Mouse (Mus musculus): ENCODE data around the gene Cfl2. TPM values are rescaled to one million over a fixed set of nuclear protein-coding genes. Genes with fewer than 3 reads are reported as not detected.
"Not testable (repeated sequence)": the region's sequence is repeated elsewhere in the genome, so short reads cannot be mapped to it uniquely, and the experiment has no call there.

Cfl2 gene
- polyA plus RNA-seq, 1 experiment from 2014 or later: 128 TPM

DNA sequence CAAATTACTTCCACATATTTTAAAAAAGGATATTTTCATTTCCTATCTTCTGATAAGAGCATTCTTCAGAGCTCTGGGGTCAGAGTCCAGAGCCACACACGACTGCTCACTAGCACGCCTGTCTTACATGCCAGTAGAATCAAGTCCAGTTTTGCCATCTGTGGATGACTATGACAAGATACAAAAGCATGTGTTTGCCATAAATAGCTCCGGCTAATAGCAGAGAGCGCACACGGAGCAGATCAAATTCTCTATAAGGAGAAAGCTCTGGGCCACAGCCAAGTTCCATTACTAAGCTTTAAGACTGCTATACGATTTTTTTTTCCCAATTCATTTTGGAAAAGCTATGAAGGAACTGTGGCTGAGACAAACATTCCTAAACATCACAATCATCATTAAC, 3.1 kb downstream of the Cfl2 start:
- Histone ChIP-seq H3K4me3 (no peak overlapping the region), H3K27ac (peak overlapping the region; percentile 19; the same call in 1 of the 2 replicates), H3K4me1 (peaks cover 9% of the 10 kb centered on the region), H3K4me2 (peak overlapping the region; percentile 5; the same call in 1 of the 2 replicates), H3K9me3 (no peaks in the 10 kb centered on the region), H3K36me3 (peaks cover 35% of the 10 kb centered on the region), H3K9ac (no peak overlapping the region), H3K27me3 (no peaks in the 10 kb centered on the region)
- 38% methylated on average over 6 of the region's 6 CpGs for WGBS
- ATAC-seq (ENCODE audit: insufficient number of reproducible peaks, insufficient read depth, low FRiP score, low TSS enrichment, low read depth): no peak

DNA sequence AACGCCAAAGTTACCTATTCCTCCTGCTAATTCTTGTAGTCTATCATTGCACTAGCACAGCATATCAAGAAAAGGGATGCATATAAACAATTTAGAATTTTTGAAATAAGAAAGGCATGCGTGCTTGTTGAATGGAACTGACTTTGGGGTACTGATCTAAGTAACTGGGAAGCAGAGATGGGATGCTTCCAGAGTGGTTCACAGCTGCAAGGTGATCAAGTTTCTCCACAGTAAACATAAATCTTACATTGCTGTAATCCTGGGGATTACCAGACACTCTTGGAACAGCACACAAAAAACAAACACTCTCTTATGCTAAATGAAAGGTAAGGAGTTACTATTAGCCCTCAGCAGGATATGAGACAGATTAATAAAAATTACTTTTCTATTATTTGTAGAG, 12.1 kb downstream of the Cfl2 start:
- H3K4me1 ChIP-seq: no peaks in the 10 kb centered on the region
- no peak overlapping the region for H3K4me3 ChIP-seq
- no peak overlapping the region for H3K27ac ChIP-seq
- no peak overlapping the region for H3K9ac ChIP-seq
- H3K36me3 ChIP-seq: peaks cover 11% of the 10 kb centered on the region
- H3K4me2 ChIP-seq: no peak overlapping the region
- no peak for ATAC-seq (ENCODE audit: insufficient number of reproducible peaks, insufficient read depth, low FRiP score, low TSS enrichment, low read depth)
- H3K9me3 ChIP-seq: no peaks in the 10 kb centered on the region
- no peaks in the 10 kb centered on the region for H3K27me3 ChIP-seq
- WGBS: 87% methylated on average over 2 of the region's 2 CpGs

DNA sequence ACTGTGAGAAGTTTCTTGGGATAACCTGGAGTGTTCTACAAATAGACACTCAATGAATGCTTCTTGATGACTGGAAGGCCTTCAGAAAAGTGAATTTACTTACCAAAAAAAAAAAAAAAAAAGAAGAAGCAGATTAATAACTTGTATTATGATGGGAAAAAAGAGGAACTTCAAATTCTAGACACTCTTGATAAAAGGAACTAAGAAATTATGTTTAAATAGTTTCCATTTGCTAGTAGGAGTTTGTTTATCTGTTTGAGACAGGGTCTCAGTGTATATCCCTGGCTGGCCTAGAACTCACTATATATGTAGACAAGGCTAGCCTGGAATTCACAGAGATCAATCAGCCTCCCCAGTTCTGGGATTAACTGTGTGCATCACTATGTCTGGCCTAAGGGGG, 18.3 kb downstream of the Cfl2 start:
- Histone ChIP-seq H3K4me1 (no peaks in the 10 kb centered on the region), H3K27me3 (no peaks in the 10 kb centered on the region), H3K27ac (no peak overlapping the region), H3K9ac (no peak overlapping the region), H3K36me3 (0 out of 2 replicates have a peak, but pooled peaks cover 4% of the 10 kb centered on the region), H3K4me3 (no peak overlapping the region), H3K9me3 (no peaks in the 10 kb centered on the region), H3K4me2 (no peak overlapping the region)
- ATAC-seq (ENCODE audit: insufficient number of reproducible peaks, insufficient read depth, low FRiP score, low TSS enrichment, low read depth): no peak

DNA sequence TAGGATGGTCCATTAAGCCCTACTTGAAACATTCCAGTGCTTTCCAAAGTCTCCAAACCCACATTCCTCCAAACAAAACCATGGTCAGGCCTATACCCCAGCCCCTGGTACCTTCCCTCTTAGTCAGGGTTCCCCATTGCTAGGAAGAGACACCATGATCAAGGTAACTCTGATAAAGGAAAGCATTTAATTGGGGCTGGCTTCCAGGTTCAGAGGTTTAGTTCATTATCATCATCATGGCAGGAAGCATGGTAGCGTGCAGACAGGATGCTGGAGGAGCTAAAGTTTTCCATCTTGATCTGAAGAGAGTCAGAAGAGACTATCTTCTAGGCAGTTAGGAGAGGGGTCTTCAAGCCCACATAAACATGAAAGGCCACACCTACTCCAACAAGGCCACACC, 21.1 kb downstream of the Cfl2 start:
- Histone ChIP-seq H3K4me1 (no peaks in the 10 kb centered on the region), H3K27ac (no peak overlapping the region), H3K36me3 (no peaks in the 10 kb centered on the region), H3K9me3 (no peaks in the 10 kb centered on the region), H3K27me3 (no peaks in the 10 kb centered on the region), H3K9ac (no peak overlapping the region), H3K4me2 (no peak overlapping the region), H3K4me3 (no peak overlapping the region)
- ATAC-seq (ENCODE audit: insufficient number of reproducible peaks, insufficient read depth, low FRiP score, low TSS enrichment, low read depth): no peak
- 80% methylated on average over 1 of the region's 1 CpGs for WGBS

GRCm38 (mm10) chr12:54839815-54840214, 22.9 kb downstream of the Cfl2 start:
- Histone ChIP-seq H3K4me2 (no peak overlapping the region), H3K4me3 (no peak overlapping the region), H3K9ac (no peak overlapping the region), H3K27ac (no peak overlapping the region), H3K36me3 (no peaks in the 10 kb centered on the region), H3K27me3 (no peaks in the 10 kb centered on the region), H3K9me3 (no peaks in the 10 kb centered on the region), H3K4me1 (peaks cover 9% of the 10 kb centered on the region)
- no peak for ATAC-seq (ENCODE audit: insufficient number of reproducible peaks, insufficient read depth, low FRiP score, low TSS enrichment, low read depth)
- WGBS: 84% methylated on average over 2 of the region's 2 CpGs

DNA sequence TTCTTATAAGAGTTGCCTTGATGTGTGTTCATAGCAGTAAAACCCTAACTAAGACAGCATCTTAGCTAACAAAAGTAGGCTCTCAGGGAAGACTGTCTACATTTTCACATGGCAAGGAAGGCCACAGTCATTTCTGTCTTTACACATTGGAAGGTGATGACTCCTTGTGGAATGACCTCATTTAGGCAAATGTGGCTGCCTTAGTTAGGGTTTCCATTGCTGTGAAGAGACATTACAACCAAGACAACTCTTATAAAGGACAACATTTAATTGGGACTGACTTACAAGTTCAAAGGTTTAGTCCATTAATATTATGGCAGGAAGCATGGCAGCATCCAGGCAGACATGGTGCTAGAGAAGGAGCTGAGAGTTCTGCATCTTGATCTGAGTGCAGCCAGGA, 23.7 kb downstream of the Cfl2 start:
- H3K27me3 ChIP-seq: no peaks in the 10 kb centered on the region
- H3K9ac ChIP-seq: no peak overlapping the region
- H3K4me3 ChIP-seq: no peak overlapping the region
- H3K27ac ChIP-seq: no peak overlapping the region
- no peaks in the 10 kb centered on the region for H3K9me3 ChIP-seq
- no peak overlapping the region for H3K4me2 ChIP-seq
- ATAC-seq (ENCODE audit: insufficient number of reproducible peaks, insufficient read depth, low FRiP score, low TSS enrichment, low read depth): no peak
- H3K36me3 ChIP-seq: no peaks in the 10 kb centered on the region
- peaks cover 11% of the 10 kb centered on the region for H3K4me1 ChIP-seq

DNA sequence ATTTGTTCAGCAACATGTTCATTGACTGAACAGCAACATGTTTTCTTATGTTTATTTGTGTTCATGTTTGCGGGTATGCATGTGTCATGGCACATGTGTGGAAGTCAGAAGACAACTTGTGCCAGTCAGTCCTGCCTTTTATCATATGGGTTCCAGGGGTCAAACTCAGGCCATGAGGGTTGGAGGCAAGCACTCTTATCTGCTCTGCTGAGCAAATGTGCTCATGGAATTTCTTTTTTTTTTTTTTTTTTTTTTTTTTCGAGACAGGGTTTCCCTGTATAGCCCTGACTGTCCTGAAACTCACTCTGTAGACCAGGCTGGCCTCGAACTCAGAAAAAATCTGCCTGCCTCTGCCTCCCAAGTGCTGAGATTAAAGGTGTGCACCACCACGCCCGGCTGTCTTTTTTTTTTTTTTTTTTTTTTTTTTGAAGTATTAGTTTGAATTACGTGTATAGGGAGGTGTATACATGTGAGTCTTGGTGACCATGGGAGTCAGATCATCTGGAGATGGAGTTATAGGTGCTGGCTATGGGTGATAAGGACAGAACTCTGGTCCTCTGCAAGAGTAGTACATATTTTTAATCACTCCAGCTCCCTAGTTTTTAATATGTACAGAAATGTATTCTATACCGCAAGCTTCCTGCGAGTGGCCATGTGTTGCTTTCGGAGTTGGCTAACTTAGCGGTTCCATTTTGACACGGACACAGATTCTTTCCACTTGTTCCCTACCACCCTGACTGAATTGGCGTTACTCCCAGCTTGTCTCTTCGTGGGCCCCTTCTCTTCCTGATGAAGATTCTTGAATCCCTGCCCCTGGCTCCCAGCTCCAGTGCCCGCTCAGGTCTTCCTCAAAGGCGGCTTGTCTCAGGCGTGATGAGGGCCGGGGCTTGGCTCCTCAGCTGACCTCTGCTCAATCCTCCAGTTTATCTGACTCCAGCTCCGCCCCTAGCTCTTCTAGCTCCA, 26.8 kb downstream of the Cfl2 start:
- no peak for ATAC-seq (ENCODE audit: insufficient number of reproducible peaks, insufficient read depth, low FRiP score, low TSS enrichment, low read depth)
- no peak overlapping the region for H3K4me2 ChIP-seq

DNA sequence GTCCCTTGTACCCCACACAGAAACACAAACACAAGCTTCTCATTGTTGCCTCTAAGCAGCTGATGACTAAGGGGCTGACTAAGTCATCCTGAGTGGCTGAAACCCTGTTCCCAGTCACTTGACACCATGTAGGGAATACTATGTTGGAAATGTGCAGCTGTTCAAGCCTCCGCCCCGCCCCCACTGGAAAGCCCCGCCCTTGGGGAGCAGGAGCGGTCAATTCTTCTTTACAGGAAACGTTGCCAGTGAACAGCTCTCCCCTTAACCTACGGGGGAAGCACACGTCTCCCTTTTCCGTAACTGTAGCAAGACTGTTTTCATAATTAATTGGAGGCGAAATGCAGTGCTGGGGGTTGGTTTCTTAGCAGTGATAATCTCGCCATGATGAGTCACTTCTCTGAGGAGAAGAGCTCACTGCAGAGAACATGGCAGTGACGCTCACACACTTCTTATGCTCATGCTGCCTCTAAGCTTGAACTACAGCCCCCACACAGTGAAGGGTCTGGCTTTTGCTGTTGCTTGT, 27.7 kb downstream of the Cfl2 start:
- H3K9ac ChIP-seq: peak overlapping the region; percentile 62

More for the DNA sequence above, 26.8 kb downstream of the Cfl2 start:
- Histone ChIP-seq H3K4me3 (no peak overlapping the region), H3K36me3 (no peaks in the 10 kb centered on the region), H3K9me3 (no peaks in the 10 kb centered on the region), H3K27ac (no peak overlapping the region), H3K4me1 (peaks cover 11% of the 10 kb centered on the region), H3K9ac (no peak overlapping the region), H3K27me3 (no peaks in the 10 kb centered on the region)
- 79% methylated on average over 18 of the region's 18 CpGs for WGBS

GRCm38 (mm10) chr12:54833856-54834399, 28.7 kb downstream of the Cfl2 start:
- Histone ChIP-seq H3K4me3 (no peak overlapping the region), H3K36me3 (no peaks in the 10 kb centered on the region), H3K9me3 (no peaks in the 10 kb centered on the region), H3K9ac (no peak overlapping the region), H3K27ac (no peak overlapping the region), H3K4me1 (peaks cover 11% of the 10 kb centered on the region), H3K4me2 (no peak overlapping the region), H3K27me3 (no peaks in the 10 kb centered on the region)
- no peak for ATAC-seq (ENCODE audit: insufficient number of reproducible peaks, insufficient read depth, low FRiP score, low TSS enrichment, low read depth)
- 65% methylated on average over 9 of the region's 9 CpGs for WGBS

More for the DNA sequence above, 27.7 kb downstream of the Cfl2 start:
- ATAC-seq (ENCODE audit: insufficient number of reproducible peaks, insufficient read depth, low FRiP score, low TSS enrichment, low read depth): peak; percentile 77
- Histone ChIP-seq H3K4me3 (peak overlapping the region; percentile 38), H3K36me3 (no peaks in the 10 kb centered on the region), H3K4me2 (peak overlapping the region; percentile 58), H3K27ac (peak overlapping the region; percentile 51), H3K27me3 (no peaks in the 10 kb centered on the region), H3K4me1 (peaks cover 11% of the 10 kb centered on the region), H3K9me3 (no peaks in the 10 kb centered on the region)
- 5% methylated on average over 11 of the region's 11 CpGs for WGBS

DNA sequence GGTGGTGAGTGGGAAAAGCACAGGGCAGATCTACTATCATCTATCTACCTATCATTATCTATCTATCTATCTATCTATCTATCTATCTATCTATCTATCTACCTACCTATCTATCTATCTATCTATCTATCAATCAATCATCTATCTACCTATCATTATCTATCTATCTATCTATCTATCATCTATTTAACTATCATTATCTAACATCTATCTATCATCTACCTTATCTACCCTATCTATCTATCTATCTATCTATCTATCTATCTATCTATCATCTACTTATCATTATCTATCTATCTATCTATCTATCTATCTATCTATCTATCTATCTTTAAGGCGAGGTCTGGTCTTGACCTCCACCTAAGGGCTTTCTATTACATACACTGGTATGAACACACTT, 30.8 kb downstream of the Cfl2 start:
- H3K9me3 ChIP-seq; H3K27ac ChIP-seq; H3K27me3 ChIP-seq; H3K9ac ChIP-seq; H3K36me3 ChIP-seq; H3K4me3 ChIP-seq; H3K4me2 ChIP-seq; ATAC-seq (ENCODE audit: insufficient number of reproducible peaks, insufficient read depth, low FRiP score, low TSS enrichment, low read depth): not testable (repeated sequence)
- peaks cover 11% of the 10 kb centered on the region for H3K4me1 ChIP-seq
- 73% methylated on average over 1 of the region's 1 CpGs for WGBS

- 15% methylated on average over 6 of the region's 6 CpGs for WGBS
- H3K4me1 ChIP-seq: peaks cover 7% of the 10 kb centered on the region
- no peaks in the 10 kb centered on the region for H3K27me3 ChIP-seq
- no peaks in the 10 kb centered on the region for H3K9me3 ChIP-seq
- H3K4me2 ChIP-seq: no peak overlapping the region
- 0 out of 2 replicates have a peak, but pooled peaks have one; percentile 57 for ATAC-seq (ENCODE audit: insufficient number of reproducible peaks, insufficient read depth, low FRiP score, low TSS enrichment, low read depth)
- H3K9ac ChIP-seq: no peak overlapping the region
- no peak overlapping the region for H3K27ac ChIP-seq
- no peak overlapping the region for H3K4me3 ChIP-seq
- no peaks in the 10 kb centered on the region for H3K36me3 ChIP-seq
Measured at GRCm38 (mm10) chr12:54830574-54830973, 32.1 kb downstream of the Cfl2 start.

DNA sequence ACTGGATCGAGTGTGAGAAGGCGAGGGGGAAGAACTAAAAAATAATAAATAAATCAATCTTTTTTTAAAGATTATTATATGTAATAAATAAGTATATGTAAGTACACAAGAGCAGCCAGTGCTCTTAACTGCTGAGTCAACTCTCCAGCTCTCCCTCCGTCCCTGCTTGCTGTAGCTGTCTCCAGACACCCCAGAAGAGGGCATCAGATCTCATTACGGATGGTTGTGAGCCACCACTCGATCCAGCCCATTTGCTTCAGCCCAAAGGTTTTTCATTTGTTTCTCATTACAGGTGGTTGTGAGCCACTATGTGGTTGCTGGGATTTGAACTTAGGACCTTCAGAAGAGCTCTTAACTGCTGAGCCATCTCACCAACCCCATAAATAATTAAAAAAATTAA, 32.8 kb downstream of the Cfl2 start:
- WGBS: 48% methylated on average over 5 of the region's 5 CpGs
- no peak overlapping the region for H3K4me3 ChIP-seq

More for the DNA sequence above, 32.8 kb downstream of the Cfl2 start:
- no peaks in the 10 kb centered on the region for H3K36me3 ChIP-seq
- ATAC-seq (ENCODE audit: insufficient number of reproducible peaks, insufficient read depth, low FRiP score, low TSS enrichment, low read depth): no peak
- no peaks in the 10 kb centered on the region for H3K9me3 ChIP-seq
- H3K27ac ChIP-seq: no peak overlapping the region
- H3K4me1 ChIP-seq: peaks cover 2% of the 10 kb centered on the region
- no peak overlapping the region for H3K4me2 ChIP-seq
- no peaks in the 10 kb centered on the region for H3K27me3 ChIP-seq
- H3K9ac ChIP-seq: no peak overlapping the region

Measured in embryonic facial prominence, embryonic 13.5 days (tissue).